Mouse (Mus musculus): Measurements from ENCODE around the gene Prdm16. TPM values are rescaled to one million over a fixed set of nuclear protein-coding genes. Genes with fewer than 3 reads are reported as not detected.
A peak's percentile ranks its signal among the peaks of the same experiment; 100 is the strongest.

The Prdm16 gene
- polyA plus RNA-seq, 1 experiment from 2014 or later = 2.2 TPM

DNA sequence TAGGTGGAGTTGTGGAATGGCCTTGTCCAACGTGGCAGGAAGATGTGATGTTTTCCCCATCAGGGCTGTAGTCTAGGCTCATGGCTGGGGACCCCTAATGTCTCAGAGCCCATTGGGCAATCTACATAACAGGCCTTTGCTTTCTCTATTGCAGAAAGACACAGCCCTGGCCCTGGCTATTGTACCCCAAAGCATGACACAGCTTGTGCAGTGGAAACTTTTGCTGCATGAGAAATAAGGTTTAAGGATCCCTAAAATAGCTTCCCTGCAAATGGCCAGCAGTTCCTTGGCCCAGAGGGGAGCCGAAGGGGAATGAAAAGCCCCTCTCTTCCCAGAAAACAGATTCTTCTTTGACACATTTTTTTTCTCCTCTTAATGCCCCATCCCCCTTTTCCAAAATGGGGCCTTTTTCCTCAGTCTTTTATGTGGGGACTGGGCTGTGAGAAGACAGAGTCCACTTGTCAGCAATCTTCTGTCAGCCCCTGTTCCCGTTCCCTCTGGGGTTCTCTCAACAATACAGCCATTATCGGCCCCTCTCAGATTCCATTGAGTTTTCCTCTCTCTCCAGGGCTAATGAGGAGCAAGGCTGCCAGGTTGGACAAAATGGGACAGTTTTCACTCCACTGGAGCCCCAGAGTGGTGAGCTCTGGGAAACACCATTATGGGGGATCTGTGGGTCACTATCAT lies 323.6 kb downstream of the Prdm16 start:
- Histone ChIP-seq H3K9ac (replicated peaks) (no peak overlapping the region), H3K36me3 (replicated peaks; ENCODE audit: insufficient read depth, low read length) (no peaks in the 10 kb centered on the region), H3K4me1 (ENCODE audit: insufficient read depth) (no peaks in the 10 kb centered on the region), H3K4me3 (ENCODE audit: low read depth, low read length) (no peak overlapping the region), H3K27me3 (ENCODE audit: insufficient read depth, low read length) (no peaks in the 10 kb centered on the region), H3K9me3 (ENCODE audit: low read length) (no peaks in the 10 kb centered on the region), H3K4me2 (ENCODE audit: low read depth, low read length) (no peak overlapping the region), H3K27ac (ENCODE audit: low read depth) (no peak overlapping the region)
- DNase-seq (no peak), ATAC-seq (no peak)
- no peak for TF ChIP-seq EP300 (IDR thresholded peaks at IDR 0.05; ENCODE audit: low read depth)
- no peak for TF ChIP-seq CTCF (IDR thresholded peaks at IDR 0.05; ENCODE audit: low read depth)
- WGBS (ENCODE audit: insufficient replicate concordance) = 55% methylated on average over 4 of the region's 4 CpGs

DNA sequence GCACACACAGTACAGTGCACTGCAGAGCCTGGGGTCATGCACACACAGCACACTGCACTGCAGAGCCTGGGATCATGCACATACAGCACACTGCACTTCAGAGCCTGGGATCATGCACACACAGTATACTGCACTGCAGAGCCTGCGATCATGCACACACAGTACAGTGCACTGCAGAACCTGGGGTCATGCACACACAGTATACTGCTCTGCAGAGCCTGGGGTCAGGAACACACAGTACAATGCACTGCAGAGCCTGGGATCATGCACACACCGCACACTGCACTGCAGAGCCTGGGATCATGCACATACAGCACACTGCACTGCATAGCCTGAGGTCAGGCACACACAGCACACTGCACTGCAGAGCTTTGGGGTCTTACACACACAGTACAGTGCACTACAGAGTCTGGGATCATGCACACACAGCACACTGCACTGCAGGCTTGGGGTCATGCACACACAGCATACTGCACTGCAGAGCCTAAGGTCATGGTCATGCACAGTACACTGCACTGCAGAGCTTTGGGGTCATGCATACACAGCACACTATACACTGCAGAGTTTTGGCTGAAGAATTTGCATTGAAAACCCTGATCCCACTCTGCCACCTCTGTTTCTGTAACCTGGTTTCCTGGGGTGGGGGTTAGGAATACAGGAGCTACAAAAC lies 324.4 kb downstream of the Prdm16 start:
- ATAC-seq (no peak), DNase-seq (no peak)
- H3K27me3 ChIP-seq (ENCODE audit: insufficient read depth, low read length) = no peaks in the 10 kb centered on the region
- no peaks in the 10 kb centered on the region for H3K36me3 ChIP-seq (replicated peaks; ENCODE audit: insufficient read depth, low read length)
- WGBS (ENCODE audit: insufficient replicate concordance) = 63% methylated on average over 2 of the region's 2 CpGs
- no peak overlapping the region for H3K27ac ChIP-seq (ENCODE audit: low read depth)
- H3K9ac ChIP-seq (replicated peaks) = no peak overlapping the region
- H3K4me3 ChIP-seq (ENCODE audit: low read depth, low read length) = no peak overlapping the region
- TF ChIP-seq EP300 (IDR thresholded peaks at IDR 0.05; ENCODE audit: low read depth) (no peak), CTCF (IDR thresholded peaks at IDR 0.05; ENCODE audit: low read depth) (no peak)
- H3K4me1 ChIP-seq (ENCODE audit: insufficient read depth) = no peaks in the 10 kb centered on the region
- H3K9me3 ChIP-seq (ENCODE audit: low read length) = no peaks in the 10 kb centered on the region
- H3K4me2 ChIP-seq (ENCODE audit: low read depth, low read length) = no peak overlapping the region

DNA sequence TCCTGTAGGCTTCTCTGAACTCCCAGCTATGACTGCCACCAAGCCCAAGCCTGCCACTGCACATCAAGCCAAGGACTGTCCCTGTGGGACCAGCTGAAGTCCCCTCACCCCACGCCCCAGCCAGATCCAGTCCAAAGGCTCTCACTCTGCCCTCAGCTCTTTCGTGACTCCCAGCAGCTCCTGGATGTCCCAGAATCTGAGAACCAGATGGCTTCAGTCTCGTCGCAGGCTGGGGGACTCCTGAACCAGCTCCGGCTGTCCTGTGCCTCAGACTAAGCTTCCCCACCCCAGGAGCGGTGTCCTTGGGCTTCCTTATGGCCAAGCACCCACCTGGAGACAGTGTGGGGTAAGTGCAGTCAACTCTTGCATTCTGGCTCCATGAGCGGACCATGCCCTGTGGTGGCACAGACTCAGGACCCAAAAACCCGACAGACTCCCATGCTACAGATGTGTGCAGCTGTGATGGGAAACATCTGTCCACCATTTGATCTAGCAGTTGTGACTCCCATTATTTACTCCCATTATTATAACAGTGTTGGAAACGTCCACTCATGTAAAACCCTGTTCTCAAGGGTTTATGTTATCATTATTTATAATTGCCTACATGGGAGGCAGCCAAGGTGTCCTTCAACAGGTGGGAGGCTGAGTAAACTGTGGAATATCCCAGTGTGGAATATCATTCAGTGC lies 326.0 kb downstream of the Prdm16 start:
- DNase-seq (no peak), ATAC-seq (no peak)
- TF ChIP-seq CTCF (IDR thresholded peaks at IDR 0.05; ENCODE audit: low read depth) = no peak
- no peak for TF ChIP-seq EP300 (IDR thresholded peaks at IDR 0.05; ENCODE audit: low read depth)
- Histone ChIP-seq H3K36me3 (replicated peaks; ENCODE audit: insufficient read depth, low read length) (no peaks in the 10 kb centered on the region), H3K27ac (ENCODE audit: low read depth) (no peak overlapping the region), H3K4me3 (ENCODE audit: low read depth, low read length) (no peak overlapping the region), H3K27me3 (ENCODE audit: insufficient read depth, low read length) (no peaks in the 10 kb centered on the region), H3K9ac (replicated peaks) (no peak overlapping the region), H3K9me3 (ENCODE audit: low read length) (no peaks in the 10 kb centered on the region), H3K4me1 (ENCODE audit: insufficient read depth) (no peaks in the 10 kb centered on the region), H3K4me2 (ENCODE audit: low read depth, low read length) (no peak overlapping the region)
- 69% methylated on average over 9 of the region's 9 CpGs for WGBS (ENCODE audit: insufficient replicate concordance)

DNA sequence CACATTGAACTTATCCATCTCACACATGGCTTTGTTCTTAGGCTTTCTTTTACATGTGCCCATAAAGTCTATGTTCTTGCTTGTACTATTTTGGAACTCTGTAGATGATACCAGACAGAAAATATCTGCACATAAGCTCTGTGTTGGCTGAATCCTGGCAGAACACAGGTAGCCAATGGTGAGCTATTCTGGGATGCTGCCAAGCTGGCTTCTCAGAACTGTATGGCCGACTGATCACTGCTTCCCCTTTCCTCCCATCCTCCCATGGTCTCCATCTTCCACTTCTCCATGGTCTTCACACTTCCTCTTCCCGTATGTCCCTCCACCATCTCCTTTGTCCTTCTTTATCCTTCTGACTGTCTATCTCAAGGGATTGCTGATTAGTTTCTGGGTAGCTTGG lies 327.5 kb downstream of the Prdm16 start:
- no peak for DNase-seq
- H3K27ac ChIP-seq (ENCODE audit: low read depth) = no peak overlapping the region
- no peak overlapping the region for H3K4me2 ChIP-seq (ENCODE audit: low read depth, low read length)
- no peaks in the 10 kb centered on the region for H3K4me1 ChIP-seq (ENCODE audit: insufficient read depth)
- TF ChIP-seq CTCF (IDR thresholded peaks at IDR 0.05; ENCODE audit: low read depth) (no peak), EP300 (IDR thresholded peaks at IDR 0.05; ENCODE audit: low read depth) (no peak)
- no peak overlapping the region for H3K9ac ChIP-seq (replicated peaks)
- WGBS (ENCODE audit: insufficient replicate concordance) = 54% methylated on average over 2 of the region's 2 CpGs
- ATAC-seq = no peak
- no peaks in the 10 kb centered on the region for H3K36me3 ChIP-seq (replicated peaks; ENCODE audit: insufficient read depth, low read length)
- no peaks in the 10 kb centered on the region for H3K9me3 ChIP-seq (ENCODE audit: low read length)
- H3K4me3 ChIP-seq (ENCODE audit: low read depth, low read length) = no peak overlapping the region
- no peaks in the 10 kb centered on the region for H3K27me3 ChIP-seq (ENCODE audit: insufficient read depth, low read length)

DNA sequence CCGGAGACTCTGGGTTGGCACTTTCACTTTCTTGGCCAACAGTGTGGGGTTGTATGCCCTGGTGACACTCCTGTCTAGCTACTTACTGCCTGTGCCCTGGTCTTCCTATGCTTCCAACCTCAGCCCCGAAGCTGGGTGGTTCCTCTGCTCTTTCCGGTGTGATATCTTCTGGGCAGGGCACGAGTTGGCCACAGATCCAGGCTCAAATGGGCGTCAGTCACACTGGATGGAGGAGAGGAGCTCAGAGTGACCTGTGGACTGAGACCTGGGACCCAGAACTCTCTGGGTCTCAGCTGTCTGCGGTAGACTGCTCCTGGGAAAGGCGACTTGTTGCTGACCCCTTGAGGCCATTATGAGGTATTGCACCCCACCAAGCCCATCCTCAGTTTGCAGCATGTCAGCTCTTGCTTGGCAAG lies 335.2 kb downstream of the Prdm16 start, which contains the start of gene Arhgef16:
Gene Arhgef16 (minus strand): TSS at position 211 of the 416 bp plus-strand sequence.
- Histone ChIP-seq H3K4me2 (ENCODE audit: low read depth, low read length) (no peak within 1 kb of the TSS), H3K4me3 (ENCODE audit: low read depth, low read length) (no peak within 1 kb of the TSS), H3K36me3 (replicated peaks; ENCODE audit: insufficient read depth, low read length) (no peaks in the 10 kb centered on the region), H3K9me3 (ENCODE audit: low read length) (no peaks in the 10 kb centered on the region), H3K27me3 (ENCODE audit: insufficient read depth, low read length) (peaks cover 14% of the 10 kb centered on the region; the same call in 1 of the 2 replicates), H3K27ac (ENCODE audit: low read depth) (no peak within 1 kb of the TSS), H3K4me1 (ENCODE audit: insufficient read depth) (peaks cover 4% of the 10 kb centered on the region; the same call in 1 of the 2 replicates), H3K9ac (replicated peaks) (no peak within 1 kb of the TSS)
- WGBS (ENCODE audit: insufficient replicate concordance) = 18% methylated on average over 7 of the region's 7 CpGs
- TF ChIP-seq EP300 (IDR thresholded peaks at IDR 0.05; ENCODE audit: low read depth) = no peak
- TF ChIP-seq CTCF (IDR thresholded peaks at IDR 0.05; ENCODE audit: low read depth) = peak; percentile 88
- ATAC-seq (peak; percentile 51), DNase-seq (peak; percentile 59)

Measured in liver, postnatal 0 days (tissue).